Mouse (Mus musculus) lung, embryonic 16.5 days (tissue): ENCODE measurements around the gene Slc16a5. TPM values are rescaled to one million over a fixed set of nuclear protein-coding genes. Genes with fewer than 3 reads are reported as not detected.
"Not testable (repeated sequence)": the region's sequence is repeated elsewhere in the genome, so short reads cannot be mapped to it uniquely, and the experiment has no call there.

ENCODE experiments used
- ATAC-seq: fragments of 200-750 bp; cut with Nextera tagmentation; 2 replicates; pipeline ENCODE4 v1.8.0; 2017; ENCODE audit warnings: low read depth, mild to moderate bottlenecking, moderate library complexity
- H3K27ac ChIP-seq: fragments of 300-500 bp; sonication (generic); 2 replicates; pipeline ENCODE4 v1.5.1; 2014; ENCODE audit warnings: mild to moderate bottlenecking, control low read depth, low read length
- H3K27me3 ChIP-seq: fragments of 300-500 bp; sonication (generic); 2 replicates; pipeline ENCODE4 v1.6.1; 2014; ENCODE audit warnings: low read depth, low read length, mixed read lengths; ENCODE audit not compliant: control insufficient read depth, insufficient read depth
- H3K36me3 ChIP-seq: fragments of 300-500 bp; sonication (generic); 2 replicates; pipeline ENCODE4 v1.6.1; 2014; ENCODE audit warnings: low read length; ENCODE audit not compliant: control insufficient read depth, insufficient read depth
- H3K4me1 ChIP-seq: fragments of 300-500 bp; sonication (generic); replicated peaks from 2 replicates; pipeline ENCODE4 v1.6.1; 2014; ENCODE audit warnings: low read length, mixed read lengths; ENCODE audit not compliant: control insufficient read depth, insufficient read depth
- H3K4me2 ChIP-seq: fragments of 300-500 bp; sonication (generic); 2 replicates; pipeline ENCODE4 v1.6.1; 2014; ENCODE audit warnings: low read depth, low read length, control low read depth
- H3K4me3 ChIP-seq: fragments of 300-500 bp; sonication (generic); 2 replicates; pipeline ENCODE4 v1.5.1; 2014; ENCODE audit warnings: mild to moderate bottlenecking, low read length, control low read depth
- H3K9ac ChIP-seq: fragments of 300-500 bp; sonication (generic); 2 replicates; pipeline ENCODE4 v1.6.1; 2014; ENCODE audit warnings: low read length, control low read depth
- H3K9me3 ChIP-seq: fragments of 300-500 bp; sonication (generic); 2 replicates; pipeline ENCODE4 v1.6.1; 2016; ENCODE audit warnings: low read length; ENCODE audit not compliant: control insufficient read depth
- WGBS: fragments of 180-500 bp; shearing (Covaris S2); extraction: QIAGEN DNeasy Blood & Tissue Kit; methylation state at CpG from one replicate; pipeline ENCODE4 v1.1.7; 2014; 5-methylcytosine and 5-hydroxymethylcytosine counted together
- polyA plus RNA-seq: library from polyadenylated mRNA; unstranded; fragments of >200 nt; fragmentation: Nextera tagmentation; extraction: Ambion mirVana; gene quantifications from 2 replicates; pipeline ENCODE4 v1.2.1, GENCODE M21; 2015

Gene Slc16a5
- polyA plus RNA-seq, 1 experiment from 2014 or later = 0.74 TPM

DNA sequence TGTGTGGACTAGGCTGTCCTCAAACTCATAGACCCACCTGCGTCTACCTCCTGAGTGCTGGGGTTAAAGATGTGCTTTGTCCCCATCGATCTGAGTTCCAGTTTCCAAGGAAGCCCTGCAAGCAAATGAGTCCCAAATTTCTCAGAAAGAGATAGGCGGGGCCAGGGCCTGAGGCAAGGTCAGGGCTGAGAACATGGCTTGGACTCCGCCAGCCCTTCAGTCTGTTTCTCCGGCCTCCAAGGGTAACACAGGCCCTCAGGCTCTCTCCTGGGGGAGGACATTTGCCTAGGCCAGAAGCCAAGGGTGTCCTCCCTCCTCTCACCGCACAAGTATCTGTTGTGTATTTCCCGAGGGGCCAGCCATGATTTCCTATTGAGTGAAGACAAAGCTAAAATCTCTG, 9.9 kb downstream of the Slc16a5 start:
- no peaks in the 10 kb centered on the region for H3K36me3 ChIP-seq
- no peaks in the 10 kb centered on the region for H3K9me3 ChIP-seq
- peaks cover 18% of the 10 kb centered on the region for H3K4me1 ChIP-seq
- no peak overlapping the region; the same call in 1 of the 2 replicates for H3K9ac ChIP-seq
- no peak for ATAC-seq
- WGBS = 80% methylated on average over 7 of the region's 7 CpGs
- no peak overlapping the region for H3K4me2 ChIP-seq
- H3K27me3 ChIP-seq = no peaks in the 10 kb centered on the region
- H3K4me3 ChIP-seq = no peak overlapping the region
- H3K27ac ChIP-seq = no peak overlapping the region

DNA sequence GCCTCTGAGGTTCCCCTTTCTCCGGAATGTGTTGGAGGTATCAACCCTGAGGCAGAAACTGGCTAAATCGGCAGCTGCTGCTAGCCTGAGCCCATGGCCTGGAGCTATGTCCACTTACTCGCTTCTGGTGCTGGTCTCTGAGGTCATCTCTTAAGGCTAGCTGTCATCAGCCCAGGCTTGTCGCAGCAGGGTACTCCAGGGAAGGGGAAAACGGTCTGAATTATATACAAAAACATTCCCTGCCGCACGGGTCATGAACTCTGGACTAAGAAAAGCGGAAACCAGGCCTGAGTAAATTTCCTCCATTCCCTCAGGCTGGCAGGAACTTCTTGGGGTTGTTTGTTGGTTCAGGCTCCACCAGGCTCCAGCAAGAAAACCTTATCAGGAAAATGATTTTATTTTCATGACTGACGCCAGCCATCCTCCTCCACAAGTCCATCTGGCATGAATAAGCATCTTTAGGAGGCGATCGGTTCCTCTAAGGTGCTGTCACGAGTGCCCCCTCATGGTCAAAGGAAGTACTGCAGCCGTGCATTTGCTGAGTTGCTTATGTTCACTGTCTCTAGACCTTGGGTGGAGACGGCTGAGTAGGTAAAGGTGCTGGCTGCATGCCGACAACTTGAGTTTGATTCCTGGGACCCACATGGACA, 11.5 kb downstream of the Slc16a5 start:
- H3K4me3 ChIP-seq = no peak overlapping the region; the same call in 1 of the 2 replicates
- 17% methylated on average over 15 of the region's 15 CpGs for WGBS
- no peaks in the 10 kb centered on the region for H3K36me3 ChIP-seq
- ATAC-seq = peak; percentile 47
- H3K4me2 ChIP-seq = peak overlapping the region; percentile 19
- no peak overlapping the region for H3K9ac ChIP-seq
- H3K27me3 ChIP-seq = no peaks in the 10 kb centered on the region
- no peaks in the 10 kb centered on the region for H3K9me3 ChIP-seq
- H3K27ac ChIP-seq = peak overlapping the region; percentile 34
- peaks cover 18% of the 10 kb centered on the region for H3K4me1 ChIP-seq

DNA sequence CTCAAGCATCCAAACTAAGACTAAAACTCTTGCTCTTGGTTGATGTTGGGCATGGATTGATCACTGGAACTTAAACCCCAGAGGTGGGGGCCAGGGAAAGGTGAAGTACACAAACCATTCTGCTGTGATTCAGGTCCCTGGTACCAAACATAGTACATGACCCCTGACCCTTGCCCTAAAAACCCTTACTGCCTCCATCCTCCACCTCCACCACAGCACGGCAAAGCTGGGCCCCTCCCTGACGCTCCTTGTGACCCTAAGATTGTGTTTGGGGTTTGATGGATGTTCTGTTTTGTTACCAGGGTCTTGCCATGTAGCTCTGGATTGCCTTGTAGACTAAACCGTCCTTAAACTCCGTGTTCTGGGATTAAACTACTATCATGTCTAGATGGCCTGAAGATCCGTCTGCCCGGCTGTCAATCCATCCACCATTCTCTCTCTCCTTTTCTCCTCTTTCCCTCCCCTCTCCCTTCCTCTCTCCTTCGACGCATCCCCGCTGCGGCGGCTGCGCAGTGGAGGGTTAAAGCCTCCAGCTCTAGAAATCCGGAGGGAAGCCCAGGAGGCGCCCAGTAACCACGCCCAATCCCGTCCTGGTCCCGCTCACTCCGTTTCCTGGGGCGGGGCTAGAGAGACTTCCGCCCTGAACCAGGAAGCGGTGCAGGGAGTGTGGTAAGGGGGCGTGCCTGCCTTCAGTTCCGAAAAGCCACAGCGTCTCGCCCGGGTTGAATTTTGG, 12.9 kb downstream of the Slc16a5 start, which contains the start of gene Armc7:
Armc7 (plus strand) TSS at position 643 of the 733 bp plus-strand sequence.
- Histone ChIP-seq H3K4me1 (peaks cover 18% of the 10 kb centered on the region), H3K27ac (peak within 1 kb of the TSS; percentile 57), H3K9me3 (no peaks in the 10 kb centered on the region), H3K27me3 (no peaks in the 10 kb centered on the region), H3K36me3 (no peaks in the 10 kb centered on the region), H3K4me2 (peak within 1 kb of the TSS; percentile 66), H3K9ac (peak within 1 kb of the TSS; percentile 84), H3K4me3 (peak within 1 kb of the TSS; percentile 94)
- ATAC-seq = peak; percentile 98
- WGBS = under 1% methylated on average over 26 of the region's 26 CpGs

DNA sequence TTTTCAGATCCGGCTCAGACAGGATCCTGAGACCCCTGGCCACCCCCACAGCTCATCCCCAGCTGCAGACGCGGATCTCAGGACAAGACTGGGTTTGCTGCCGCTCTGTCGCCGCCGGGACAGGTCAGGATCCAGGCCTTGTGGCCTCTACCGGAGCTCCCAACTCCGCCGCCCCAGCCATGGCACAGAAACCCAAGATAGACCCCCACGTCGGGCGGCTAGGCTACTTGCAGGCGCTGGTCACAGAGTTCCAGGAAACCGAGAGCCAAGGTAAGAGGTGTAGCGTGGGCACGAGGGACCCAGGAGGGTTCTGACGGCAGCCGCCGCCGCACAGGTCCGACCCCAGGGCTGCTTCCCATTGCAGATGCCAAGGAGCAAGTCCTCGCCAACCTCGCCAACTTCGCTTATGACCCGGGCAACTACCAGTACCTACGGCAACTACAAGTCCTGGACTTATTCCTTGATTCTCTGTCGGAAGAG, 13.5 kb downstream of the Slc16a5 start:
- Histone ChIP-seq H3K4me2 (peak overlapping the region; percentile 66), H3K36me3 (no peaks in the 10 kb centered on the region), H3K9me3 (no peaks in the 10 kb centered on the region), H3K27me3 (no peaks in the 10 kb centered on the region), H3K27ac (no peak overlapping the region; the same call in 1 of the 2 replicates), H3K4me3 (peak overlapping the region; percentile 94), H3K4me1 (peaks cover 18% of the 10 kb centered on the region), H3K9ac (peak overlapping the region; percentile 84)
- ATAC-seq = peak; percentile 27
- WGBS = 2% methylated on average over 28 of the region's 28 CpGs

DNA sequence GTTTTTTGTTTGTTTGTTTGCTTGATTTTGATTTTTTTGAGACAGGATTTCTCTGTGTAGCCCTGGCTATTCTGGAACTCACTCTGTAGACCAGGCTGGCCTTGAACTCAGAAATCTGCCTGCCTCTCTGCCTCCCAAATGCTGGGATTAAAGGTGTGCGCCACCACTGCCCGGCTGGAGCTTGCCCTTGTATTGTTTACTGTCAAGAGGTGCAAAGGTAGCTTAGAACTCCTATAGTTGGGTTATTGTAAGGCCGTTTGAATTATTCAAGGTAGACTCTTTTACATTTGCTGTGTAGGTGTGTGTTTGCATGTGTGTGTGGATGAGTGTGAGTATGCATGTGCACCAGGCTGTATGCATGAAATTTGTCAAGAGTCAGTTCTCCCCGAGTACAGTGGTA, 14.4 kb downstream of the Slc16a5 start:
- Histone ChIP-seq H3K4me1 (peaks cover 18% of the 10 kb centered on the region), H3K4me2 (peak overlapping the region; percentile 66; the same call in 1 of the 2 replicates), H3K9ac (peak overlapping the region; percentile 84)
- H3K9me3 ChIP-seq, H3K36me3 ChIP-seq, ATAC-seq, H3K27ac ChIP-seq, H3K4me3 ChIP-seq, H3K27me3 ChIP-seq: not testable (repeated sequence)
- 78% methylated on average over 4 of the region's 4 CpGs for WGBS

DNA sequence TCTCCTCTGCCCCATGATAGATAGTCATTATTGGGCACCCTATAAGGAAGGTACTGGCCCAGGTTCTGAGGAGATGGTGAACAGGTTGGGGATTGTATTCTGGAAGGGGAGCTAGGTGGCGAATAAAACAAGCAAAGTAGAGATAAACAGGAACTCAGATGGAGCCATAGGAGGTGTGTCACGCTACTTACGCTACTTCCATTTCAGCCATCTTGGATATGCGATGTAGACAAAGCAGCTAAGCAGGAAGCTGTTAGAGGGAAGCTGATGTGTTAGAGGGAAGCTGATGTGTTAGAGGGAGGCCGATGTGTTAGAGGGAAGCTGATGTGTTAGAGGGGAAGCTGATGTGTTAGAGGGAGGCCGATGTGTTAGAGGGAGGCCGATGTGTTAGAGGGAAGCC, 15.1 kb downstream of the Slc16a5 start:
- WGBS = 80% methylated on average over 7 of the region's 7 CpGs
- not testable (repeated sequence) for H3K4me2 ChIP-seq

DNA sequence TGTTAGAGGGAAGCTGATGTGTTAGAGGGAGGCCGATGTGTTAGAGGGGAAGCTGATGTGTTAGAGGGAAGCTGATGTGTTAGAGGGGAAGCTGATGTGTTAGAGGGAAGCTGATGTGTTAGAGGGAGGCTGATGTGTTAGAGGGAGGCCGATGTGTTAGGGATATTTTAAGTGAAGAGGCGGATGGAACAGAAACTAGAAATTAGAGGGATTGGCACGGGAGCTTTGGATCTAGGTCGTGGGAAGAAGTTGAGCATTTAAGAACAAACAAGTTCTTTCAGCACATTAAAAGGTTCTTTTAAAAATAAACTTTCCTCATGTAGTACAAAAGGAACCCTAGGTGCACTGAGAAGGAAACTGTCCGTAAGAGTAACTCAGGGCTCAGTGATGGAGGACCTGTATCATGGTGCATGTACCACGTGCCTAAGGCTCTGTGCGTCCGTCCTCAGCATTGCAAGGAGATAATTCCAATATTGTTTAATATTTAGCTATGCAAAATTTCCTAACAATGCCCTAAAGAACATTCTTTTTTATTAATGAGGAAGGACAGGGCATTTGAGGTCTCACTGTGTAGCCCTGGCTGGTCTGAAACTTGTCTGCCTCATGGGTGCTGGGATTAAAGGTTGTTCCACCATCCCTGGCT, 16.1 kb downstream of the Slc16a5 start:
- Histone ChIP-seq H3K9me3 (no peaks in the 10 kb centered on the region), H3K9ac (no peak overlapping the region), H3K27ac (no peak overlapping the region), H3K27me3 (no peaks in the 10 kb centered on the region), H3K4me2 (no peak overlapping the region), H3K4me1 (peaks cover 18% of the 10 kb centered on the region), H3K36me3 (no peaks in the 10 kb centered on the region), H3K4me3 (no peak overlapping the region)
- 81% methylated on average over 9 of the region's 9 CpGs for WGBS
- no peak for ATAC-seq

More for the DNA sequence above, 15.1 kb downstream of the Slc16a5 start:
- not testable (repeated sequence) for H3K4me3 ChIP-seq, H3K27ac ChIP-seq, H3K36me3 ChIP-seq, ATAC-seq, H3K9me3 ChIP-seq, H3K27me3 ChIP-seq
- Histone ChIP-seq H3K9ac (peak overlapping the region; percentile 5; the same call in 1 of the 2 replicates), H3K4me1 (peaks cover 18% of the 10 kb centered on the region)

DNA sequence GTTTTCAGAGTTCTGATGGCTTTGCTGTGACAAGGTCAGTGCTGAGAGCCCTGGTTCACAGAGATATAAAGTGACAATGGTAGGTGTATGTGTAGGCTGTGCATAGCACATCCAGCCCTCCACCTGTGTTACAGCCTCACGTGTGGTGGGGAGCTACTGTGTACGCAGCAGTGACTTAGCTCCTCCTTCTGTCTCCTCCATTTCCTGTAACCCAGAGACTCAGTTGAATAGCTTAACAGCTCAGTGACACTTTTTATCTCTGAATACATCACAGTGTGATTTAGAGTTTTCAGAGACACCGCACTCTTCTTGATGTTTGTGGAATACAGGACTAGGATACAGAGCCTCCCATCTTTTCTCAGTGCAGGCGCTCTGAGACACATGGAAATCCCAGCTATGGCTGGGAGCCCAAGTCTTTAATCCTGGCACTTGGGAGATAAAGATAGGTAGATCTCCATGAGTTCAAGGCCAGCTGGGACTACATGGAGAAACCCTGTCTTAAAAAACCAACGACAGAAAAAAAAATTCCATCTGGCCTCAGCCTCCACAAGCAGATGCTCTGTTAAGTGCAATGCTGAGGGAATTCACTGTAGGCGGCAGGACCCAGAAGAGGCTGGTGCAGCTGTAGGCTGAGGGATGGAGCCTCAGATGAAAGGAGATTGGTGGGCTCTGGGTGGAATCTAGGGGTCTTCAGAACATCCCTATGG, 19.4 kb downstream of the Slc16a5 start:
- 75% methylated on average over 6 of the region's 6 CpGs for WGBS
- H3K4me2 ChIP-seq = no peak overlapping the region
- no peak overlapping the region for H3K27ac ChIP-seq
- no peak overlapping the region for H3K9ac ChIP-seq
- no peaks in the 10 kb centered on the region for H3K9me3 ChIP-seq
- peaks cover 3% of the 10 kb centered on the region; the same call in 1 of the 2 replicates for H3K4me1 ChIP-seq
- H3K27me3 ChIP-seq = no peaks in the 10 kb centered on the region
- no peak for ATAC-seq
- no peak overlapping the region for H3K4me3 ChIP-seq
- H3K36me3 ChIP-seq = no peaks in the 10 kb centered on the region
